Mouse (Mus musculus): ENCODE results near the gene Ctnnd1. TPM values are rescaled to one million over a fixed set of nuclear protein-coding genes. Genes with fewer than 3 reads are reported as not detected.
A peak's percentile ranks its signal among the peaks of the same experiment; 100 is the strongest.

Ctnnd1 gene
- total and polyA plus RNA-seq, 3 experiments, result 26.5 to 61.4 (median 53.4) TPM

DNA sequence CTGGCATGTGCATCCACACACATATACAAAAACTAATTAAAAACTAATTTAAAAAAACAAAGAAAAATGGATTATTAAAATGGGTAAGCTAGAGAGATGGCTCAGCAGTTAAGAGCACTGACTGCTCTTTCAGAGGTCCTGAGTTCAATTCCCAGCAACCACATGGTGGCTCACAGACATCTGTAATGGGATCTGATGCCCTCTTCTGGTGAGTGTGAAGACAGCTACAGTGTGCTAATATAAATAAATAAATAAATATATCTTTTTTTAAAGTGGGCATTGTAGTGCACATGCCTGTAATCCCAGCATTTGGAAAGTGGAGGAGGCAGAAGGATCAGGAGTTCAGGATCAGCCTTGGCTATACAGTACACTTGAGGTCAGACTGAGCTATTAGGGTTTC is 2.8 kb upstream of the Ctnnd1 start:
- H3K9ac ChIP-seq (ENCODE audit: low read depth, low read length), result no peak overlapping the region
- no peaks in the 10 kb centered on the region for H3K79me2 ChIP-seq (replicated peaks; ENCODE audit: control insufficient read depth, insufficient read depth, low read length)
- H3K36me3 ChIP-seq (ENCODE audit: control insufficient read depth, insufficient read depth, low read length), result no peaks in the 10 kb centered on the region
- H3K4me3 ChIP-seq, result no peak overlapping the region
- DNase-seq, result no peak
- no peak overlapping the region for H3K27ac ChIP-seq
- intact Hi-C loops (cut with DNase I), result no loop called here
- no peaks in the 10 kb centered on the region; the same call in 1 of the 2 replicates for H3K4me1 ChIP-seq (ENCODE audit: control insufficient read depth, insufficient read depth, low read length)
- H3K27me3 ChIP-seq (ENCODE audit: control insufficient read depth, insufficient read depth, low read length), result no peaks in the 10 kb centered on the region
- TF ChIP-seq CTCF (IDR thresholded peaks at IDR 0.05) (peak; percentile 79), EP300 (IDR thresholded peaks at IDR 0.05; ENCODE audit: insufficient read depth, low read depth, low read length) (no peak)

DNA sequence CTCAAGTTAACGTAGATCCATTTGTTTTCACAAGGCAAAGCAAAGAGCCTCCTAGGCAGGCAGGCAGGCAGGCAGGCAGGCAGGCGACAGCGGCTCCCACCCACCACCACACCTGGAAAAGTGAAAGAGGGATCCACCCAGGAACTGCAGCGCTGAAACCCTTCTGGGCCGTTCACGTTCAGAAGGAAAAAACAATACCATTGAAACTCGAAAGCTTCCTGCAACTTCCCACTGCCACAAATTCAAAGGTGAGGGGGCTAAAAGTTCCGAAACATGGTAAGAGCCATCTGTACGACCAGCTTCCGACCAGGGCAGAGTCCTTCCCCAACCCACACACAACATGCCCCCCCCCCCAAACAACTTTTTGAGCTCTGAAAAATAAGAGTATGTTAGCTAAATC is 891 bp downstream of the Ctnnd1 start:
- H3K4me1 ChIP-seq (ENCODE audit: control insufficient read depth, insufficient read depth, low read length), result peaks cover 7% of the 10 kb centered on the region
- peaks cover 30% of the 10 kb centered on the region for H3K36me3 ChIP-seq (ENCODE audit: control insufficient read depth, insufficient read depth, low read length)
- DNase-seq, result peak; percentile 49 to 55
- no peaks in the 10 kb centered on the region for H3K27me3 ChIP-seq (ENCODE audit: control insufficient read depth, insufficient read depth, low read length)
- peak overlapping the region; percentile 68 for H3K9ac ChIP-seq (ENCODE audit: low read depth, low read length)
- peaks cover 8% of the 10 kb centered on the region; the same call in 1 of the 2 replicates for H3K79me2 ChIP-seq (replicated peaks; ENCODE audit: control insufficient read depth, insufficient read depth, low read length)
- H3K27ac ChIP-seq, result peak overlapping the region; percentile 85
- intact Hi-C loops (cut with DNase I), result loop anchor here (1.0 to 2.0 kb wide), 2 partner anchors 13 to 17 kb away; no protein-coding TSS in a partner anchor
- TF ChIP-seq EP300 (IDR thresholded peaks at IDR 0.05; ENCODE audit: insufficient read depth, low read depth, low read length) (no peak), POLR2A (IDR thresholded peaks at IDR 0.05; ENCODE audit: insufficient read depth, low read depth, low read length) (no peak), CTCF (IDR thresholded peaks at IDR 0.05) (no peak)
- peak overlapping the region; percentile 63 for H3K4me3 ChIP-seq
- WGBS, result under 1% methylated on average over 10 of the region's 10 CpGs

DNA sequence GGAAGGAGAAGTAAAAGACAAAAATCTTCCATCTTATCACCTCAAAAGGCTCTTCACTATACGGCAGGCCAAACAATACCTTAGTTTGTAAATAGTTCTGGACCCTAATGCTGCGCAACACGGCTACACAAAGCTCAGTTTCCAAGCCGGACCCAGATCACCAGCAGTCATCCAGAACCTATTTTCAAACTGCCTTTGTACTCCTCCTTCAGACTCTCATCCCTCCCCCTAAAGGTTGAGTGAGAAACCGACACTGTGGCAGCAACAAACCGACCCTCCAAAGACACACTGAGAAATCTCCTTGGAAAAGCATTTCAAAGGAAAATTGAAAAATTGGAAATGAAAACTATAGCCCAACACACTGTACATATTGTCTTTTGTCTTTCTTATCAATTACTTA is 2.2 kb downstream of the Ctnnd1 start:
- Histone ChIP-seq H3K36me3 (ENCODE audit: control insufficient read depth, insufficient read depth, low read length) (peaks cover 40% of the 10 kb centered on the region), H3K27ac (peak overlapping the region; percentile 85), H3K4me1 (ENCODE audit: control insufficient read depth, insufficient read depth, low read length) (peaks cover 10% of the 10 kb centered on the region), H3K79me2 (replicated peaks; ENCODE audit: control insufficient read depth, insufficient read depth, low read length) (peaks cover 8% of the 10 kb centered on the region; the same call in 1 of the 2 replicates), H3K27me3 (ENCODE audit: control insufficient read depth, insufficient read depth, low read length) (no peaks in the 10 kb centered on the region), H3K9ac (ENCODE audit: low read depth, low read length) (peak overlapping the region; percentile 12), H3K4me3 (peak overlapping the region; percentile 63)
- intact Hi-C loops (cut with DNase I), result no loop called here
- TF ChIP-seq EP300 (IDR thresholded peaks at IDR 0.05; ENCODE audit: insufficient read depth, low read depth, low read length) (no peak), CTCF (IDR thresholded peaks at IDR 0.05) (peak; percentile 46)
- 6% methylated on average over 6 of the region's 6 CpGs for WGBS
- no peak for DNase-seq

- peaks cover 17% of the 10 kb centered on the region for H3K4me1 ChIP-seq (ENCODE audit: control insufficient read depth, insufficient read depth, low read length)
- peaks cover 10% of the 10 kb centered on the region; the same call in 1 of the 2 replicates for H3K79me2 ChIP-seq (replicated peaks; ENCODE audit: control insufficient read depth, insufficient read depth, low read length)
- peaks cover 52% of the 10 kb centered on the region for H3K36me3 ChIP-seq (ENCODE audit: control insufficient read depth, insufficient read depth, low read length)
- 58% methylated on average over 6 of the region's 6 CpGs for WGBS
- H3K27me3 ChIP-seq (ENCODE audit: control insufficient read depth, insufficient read depth, low read length), result no peaks in the 10 kb centered on the region
- no peak overlapping the region for H3K4me3 ChIP-seq
- 0 out of 2 replicates have a peak overlapping the region, but pooled peaks have one; percentile 9 for H3K9ac ChIP-seq (ENCODE audit: low read depth, low read length)
- TF ChIP-seq POLR2A (IDR thresholded peaks at IDR 0.05; ENCODE audit: insufficient read depth, low read depth, low read length) (no peak), CTCF (IDR thresholded peaks at IDR 0.05) (no peak), EP300 (IDR thresholded peaks at IDR 0.05; ENCODE audit: insufficient read depth, low read depth, low read length) (no peak)
- no peak overlapping the region for H3K27ac ChIP-seq
- intact Hi-C loops (cut with DNase I), result no loop called here
- DNase-seq, result no peak
These were observed 3.5 kb downstream of the Ctnnd1 start for GRCm38 (mm10) chr2:84647051-84647568.

DNA sequence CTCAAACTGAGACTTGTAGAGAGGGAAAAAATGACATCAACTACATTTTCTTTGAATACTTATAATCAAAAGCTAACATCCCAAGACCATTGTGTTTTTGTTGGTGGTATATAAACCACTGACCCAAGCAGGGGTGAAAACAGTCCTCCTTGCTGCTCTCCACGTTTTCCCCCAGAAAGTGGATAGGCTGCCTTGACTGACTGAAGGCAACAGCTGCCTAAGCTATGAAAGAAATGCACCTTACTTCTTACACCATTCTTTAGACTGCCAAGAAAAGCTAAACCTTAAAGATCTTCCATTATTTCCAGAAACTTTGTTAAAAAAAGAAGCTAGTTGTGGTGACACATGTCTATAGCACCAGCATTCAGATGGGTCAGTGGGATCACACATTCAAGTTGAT is 4.4 kb downstream of the Ctnnd1 start:
- intact Hi-C loops (cut with DNase I), result no loop called here
- DNase-seq, result no peak
- H3K4me3 ChIP-seq, result no peak overlapping the region
- no peaks in the 10 kb centered on the region for H3K27me3 ChIP-seq (ENCODE audit: control insufficient read depth, insufficient read depth, low read length)
- peaks cover 62% of the 10 kb centered on the region for H3K36me3 ChIP-seq (ENCODE audit: control insufficient read depth, insufficient read depth, low read length)
- no peak overlapping the region for H3K9ac ChIP-seq (ENCODE audit: low read depth, low read length)
- no peak for TF ChIP-seq EP300 (IDR thresholded peaks at IDR 0.05; ENCODE audit: insufficient read depth, low read depth, low read length)
- TF ChIP-seq CTCF (IDR thresholded peaks at IDR 0.05), result no peak
- TF ChIP-seq POLR2A (IDR thresholded peaks at IDR 0.05; ENCODE audit: insufficient read depth, low read depth, low read length), result no peak
- WGBS, result 11% methylated on average over 1 of the region's 1 CpGs
- H3K4me1 ChIP-seq (ENCODE audit: control insufficient read depth, insufficient read depth, low read length), result peaks cover 25% of the 10 kb centered on the region
- H3K79me2 ChIP-seq (replicated peaks; ENCODE audit: control insufficient read depth, insufficient read depth, low read length), result peaks cover 14% of the 10 kb centered on the region
- H3K27ac ChIP-seq, result no peak overlapping the region

- no peaks in the 10 kb centered on the region for H3K27me3 ChIP-seq (ENCODE audit: control insufficient read depth, insufficient read depth, low read length)
- H3K27ac ChIP-seq, result peak overlapping the region; percentile 87
- no peak overlapping the region for H3K9ac ChIP-seq (ENCODE audit: low read depth, low read length)
- peaks cover 11% of the 10 kb centered on the region for H3K79me2 ChIP-seq (replicated peaks; ENCODE audit: control insufficient read depth, insufficient read depth, low read length)
- TF ChIP-seq CTCF (IDR thresholded peaks at IDR 0.05), result no peak
- no peak for TF ChIP-seq POLR2A (IDR thresholded peaks at IDR 0.05; ENCODE audit: insufficient read depth, low read depth, low read length)
- no peak for TF ChIP-seq EP300 (IDR thresholded peaks at IDR 0.05; ENCODE audit: insufficient read depth, low read depth, low read length)
- H3K4me1 ChIP-seq (ENCODE audit: control insufficient read depth, insufficient read depth, low read length), result peaks cover 44% of the 10 kb centered on the region
- intact Hi-C loops (cut with DNase I), result no loop called here
- H3K4me3 ChIP-seq, result no peak overlapping the region
- H3K36me3 ChIP-seq (ENCODE audit: control insufficient read depth, insufficient read depth, low read length), result peaks cover 88% of the 10 kb centered on the region
- no peak for DNase-seq
These were observed 9.7 kb downstream of the Ctnnd1 start for GRCm38 (mm10) chr2:84640833-84641232.
